Mouse (Mus musculus) liver, adult 2 months (tissue): Measurements from ENCODE around the gene Mbtps1.

Source experiments
- CTCF ChIP-seq: fragments of 200-500 bp; IDR thresholded peaks from 2 replicates; pipeline ENCODE4 v1.5.1; 2011; ENCODE audit warnings: low read depth, low read length, control low read depth
- POLR2A ChIP-seq: fragments of 200-500 bp; IDR thresholded peaks from 2 replicates; pipeline ENCODE4 v1.6.1; 2011; ENCODE audit warnings: low read length, control low read depth; ENCODE audit not compliant: insufficient read depth; ENCODE audit errors: extremely low read depth

- no peak for TF ChIP-seq CTCF
- no peak for TF ChIP-seq POLR2A
Measured at GRCm38 (mm10) chr8:119513405-119513804, 45.1 kb downstream of the Mbtps1 start.
